Mouse (Mus musculus) lung, embryonic 16.5 days (tissue): ENCODE data around the gene Ghrh. TPM values are rescaled to one million over a fixed set of nuclear protein-coding genes. Genes with fewer than 3 reads are reported as not detected.

Source experiments
- polyA plus RNA-seq: library from polyadenylated mRNA; unstranded; fragments of >200 nt; fragmentation: Nextera tagmentation; extraction: Ambion mirVana; gene quantifications from 2 replicates; pipeline ENCODE4 v1.2.1, GENCODE M21; 2015

Gene Ghrh
- polyA plus RNA-seq, 1 experiment from 2014 or later, result not detected

Other genes starting within 250 kb of the Ghrh start
- 30.2 and 32.4 TPM in 2 replicates for gene Samhd1, start 212.2 kb downstream of the Ghrh start, polyA plus RNA-seq
- 26.9 and 30.4 TPM in 2 replicates for gene Rbl1, start 143.0 kb downstream of the Ghrh start, polyA plus RNA-seq
- gene Rpn2, start 68.5 kb downstream of the Ghrh start, polyA plus RNA-seq, result 350 and 360 TPM in 2 replicates
- gene Mroh8, start 68.0 kb downstream of the Ghrh start, polyA plus RNA-seq, result 0.25 and 0.59 TPM in 2 replicates
- gene Manbal, start 20.1 kb upstream of the Ghrh start, polyA plus RNA-seq, result 85.3 and 86.3 TPM in 2 replicates
- 20.9 and 21.1 TPM in 2 replicates for gene Src, start 70.9 kb upstream of the Ghrh start, polyA plus RNA-seq
- 614 and 619 TPM in 2 replicates for gene Nnat, start 212.6 kb upstream of the Ghrh start, polyA plus RNA-seq
- 52.8 and 56.2 TPM in 2 replicates for gene Blcap, start 223.8 kb upstream of the Ghrh start, polyA plus RNA-seq